Mouse (Mus musculus): Measurements from ENCODE around the gene Ifitm5.

- TF ChIP-seq POLR2A (IDR thresholded peaks at IDR 0.05; ENCODE audit: control insufficient read depth, extremely low read depth, insufficient read depth, low read length, poor library complexity) (no peak), CTCF (IDR thresholded peaks at IDR 0.05; ENCODE audit: borderline replicate concordance, control insufficient read depth, extremely low read depth, insufficient read depth, low read length, poor library complexity) (no peak)
Observed at GRCm38 (mm10) chr7:140954733-140955071, 4.6 kb upstream of the Ifitm5 start.
